Mouse (Mus musculus) myocyte (in vitro differentiated cells): ENCODE measurements at regions not wholly inside any gene's neighbourhood (a gene's known extent, or its start where the extent isn't known, plus 50 kb on each side); places are given as distances from the start of the nearest gene placed in this dataset.

ENCODE experiments used
- H3K27me3 ChIP-seq: one replicate; pipeline ENCODE4 v1.6.1; 2011; ENCODE audit not compliant: control insufficient read depth, insufficient read depth, insufficient read length
- H3K36me3 ChIP-seq: one replicate; pipeline ENCODE4 v1.6.1; 2011; ENCODE audit not compliant: control insufficient read depth, insufficient read depth
- H3K4me2 ChIP-seq: one replicate; pipeline ENCODE4 v1.6.1; 2011; ENCODE audit warnings: low read depth, control low read depth
- H3K4me3 ChIP-seq: one replicate; pipeline ENCODE4 v1.5.1; 2011; ENCODE audit warnings: mild to moderate bottlenecking, control low read depth, moderate library complexity
- H3K79me2 ChIP-seq: one replicate; pipeline ENCODE4 v1.6.1; 2011; ENCODE audit not compliant: control insufficient read depth, insufficient read depth
- H3ac ChIP-seq: one replicate; pipeline ENCODE4 v1.6.1; 2011; ENCODE audit not compliant: control insufficient read depth, insufficient read length
- CEBPB ChIP-seq: IDR thresholded peaks from 2 replicates; pipeline ENCODE4 v1.6.1; 2011; ENCODE audit warnings: mild to moderate bottlenecking, moderate library complexity; ENCODE audit not compliant: poor library complexity, insufficient read depth, severe bottlenecking
- E2F4 ChIP-seq: IDR thresholded peaks from one replicate; pipeline ENCODE4 v1.6.1; 2011; ENCODE audit warnings: mild to moderate bottlenecking, control low read depth, moderate library complexity; ENCODE audit not compliant: insufficient read depth
- MAX ChIP-seq: IDR thresholded peaks from one replicate; pipeline ENCODE4 v1.6.1; 2011; ENCODE audit warnings: low read depth, mild to moderate bottlenecking, control low read depth
- MYOD1 ChIP-seq, 3 experiments: IDR thresholded peaks; one replicate each; pipeline ENCODE4 v1.6.1; 2011; ENCODE audit warnings: control low read depth in 2 of 3, low read depth in 2 of 3, mild to moderate bottlenecking in 2 of 3, moderate library complexity in 1 of 3; ENCODE audit not compliant: insufficient read length in 2 of 3, control insufficient read depth in 1 of 3
- MYOG ChIP-seq, 3 experiments: IDR thresholded peaks; one replicate each; pipeline ENCODE4 v1.6.1; 2011; ENCODE audit warnings: control low read depth in 2 of 3, low read depth in 2 of 3, mild to moderate bottlenecking in 2 of 3; ENCODE audit not compliant: insufficient read length in 2 of 3, control insufficient read depth in 1 of 3, insufficient read depth in 1 of 3
- POLR2A ChIP-seq: IDR thresholded peaks from one replicate; pipeline ENCODE4 v1.6.1; 2011; ENCODE audit warnings: low read depth, mild to moderate bottlenecking, control low read depth, moderate library complexity; ENCODE audit not compliant: insufficient read length
- POLR2AphosphoS2 ChIP-seq: IDR thresholded peaks from one replicate; pipeline ENCODE4 v1.6.1; 2011; ENCODE audit warnings: low read depth, control low read depth; ENCODE audit not compliant: insufficient read length
- REST ChIP-seq: IDR thresholded peaks from one replicate; pipeline ENCODE4 v1.6.1; 2011; ENCODE audit warnings: mild to moderate bottlenecking, control low read depth, moderate library complexity; ENCODE audit not compliant: insufficient read depth, insufficient read length
- SRF ChIP-seq: IDR thresholded peaks from one replicate; pipeline ENCODE4 v1.6.1; 2011; ENCODE audit warnings: low read depth; ENCODE audit not compliant: control insufficient read depth, insufficient read length
- TCF12 ChIP-seq: IDR thresholded peaks from one replicate; pipeline ENCODE4 v1.6.1; 2011; ENCODE audit warnings: mild to moderate bottlenecking, control low read depth; ENCODE audit not compliant: poor library complexity, insufficient read depth, severe bottlenecking
- TCF3 ChIP-seq: IDR thresholded peaks from one replicate; pipeline ENCODE4 v1.6.1; 2011; ENCODE audit warnings: low read depth, control low read depth; ENCODE audit not compliant: insufficient read length
- USF1 ChIP-seq: IDR thresholded peaks from one replicate; pipeline ENCODE4 v1.6.1; 2011; ENCODE audit warnings: low read depth, mild to moderate bottlenecking, control low read depth, moderate library complexity

GRCm38 (mm10) chr14:76805151-76805785 is 231.3 kb upstream of the Ccdc122 start:
- H3K4me2 ChIP-seq, result no peak overlapping the region
- no peak overlapping the region for H3K4me3 ChIP-seq
- no peaks in the 10 kb centered on the region for H3K27me3 ChIP-seq
- H3ac ChIP-seq, result no peak overlapping the region
- TF ChIP-seq MAX, result no peak
- TF ChIP-seq TCF3, result no peak
- TF ChIP-seq MYOD1 (IDR thresholded peaks at IDR 0.05; ENCODE audit: control insufficient read depth in 1 of 3, insufficient read length in 2 of 3, low read depth in 2 of 3), result no peak
- no peak for TF ChIP-seq REST
- no peak for TF ChIP-seq E2F4
- no peak for TF ChIP-seq SRF
- no peak for TF ChIP-seq POLR2A
- TF ChIP-seq POLR2AphosphoS2, result no peak
- TF ChIP-seq TCF12, result no peak
- no peak for TF ChIP-seq CEBPB
- no peak for TF ChIP-seq USF1
- H3K79me2 ChIP-seq, result no peaks in the 10 kb centered on the region
- no peaks in the 10 kb centered on the region for H3K36me3 ChIP-seq

- H3K36me3 ChIP-seq, result no peaks in the 10 kb centered on the region
- H3ac ChIP-seq, result no peak overlapping the region
- H3K4me3 ChIP-seq, result no peak overlapping the region
- no peaks in the 10 kb centered on the region for H3K79me2 ChIP-seq
- no peak for TF ChIP-seq TCF12
- TF ChIP-seq USF1, result no peak
- TF ChIP-seq MYOG (IDR thresholded peaks at IDR 0.05; ENCODE audit: control insufficient read depth in 1 of 3, insufficient read depth in 1 of 3, insufficient read length in 2 of 3, low read depth in 2 of 3), result no peak
- H3K4me2 ChIP-seq, result no peak overlapping the region
- H3K27me3 ChIP-seq, result no peaks in the 10 kb centered on the region
These were observed 232.0 kb upstream of the Ccdc122 start for GRCm38 (mm10) chr14:76804447-76805150.

- Histone ChIP-seq H3ac (no peak overlapping the region), H3K27me3 (no peaks in the 10 kb centered on the region), H3K4me2 (no peak overlapping the region), H3K36me3 (no peaks in the 10 kb centered on the region), H3K4me3 (no peak overlapping the region), H3K79me2 (no peaks in the 10 kb centered on the region)
- TF ChIP-seq USF1 (no peak), REST (no peak), MYOG (IDR thresholded peaks at IDR 0.05; ENCODE audit: control insufficient read depth in 1 of 3, insufficient read depth in 1 of 3, insufficient read length in 2 of 3, low read depth in 2 of 3) (no peak), CEBPB (no peak), POLR2AphosphoS2 (no peak), TCF12 (no peak), POLR2A (no peak), E2F4 (no peak), SRF (no peak)
These were observed 236.4 kb upstream of the Ccdc122 start for GRCm38 (mm10) chr14:76800181-76800580.

GRCm38 (mm10) chr14:76799741-76800140 is 236.8 kb upstream of the Ccdc122 start:
- H3K36me3 ChIP-seq, result no peaks in the 10 kb centered on the region
- no peak overlapping the region for H3ac ChIP-seq
- TF ChIP-seq USF1, result no peak
- TF ChIP-seq TCF3, result no peak
- no peak for TF ChIP-seq MYOD1 (IDR thresholded peaks at IDR 0.05; ENCODE audit: control insufficient read depth in 1 of 3, insufficient read length in 2 of 3, low read depth in 2 of 3)
- no peak for TF ChIP-seq CEBPB
- TF ChIP-seq POLR2AphosphoS2, result no peak
- TF ChIP-seq REST, result no peak
- H3K4me3 ChIP-seq, result no peak overlapping the region
- no peak overlapping the region for H3K4me2 ChIP-seq
- H3K79me2 ChIP-seq, result no peaks in the 10 kb centered on the region
- H3K27me3 ChIP-seq, result no peaks in the 10 kb centered on the region

- Histone ChIP-seq H3K36me3 (no peaks in the 10 kb centered on the region), H3K4me2 (no peak overlapping the region), H3ac (no peak overlapping the region), H3K27me3 (no peaks in the 10 kb centered on the region), H3K4me3 (no peak overlapping the region), H3K79me2 (no peaks in the 10 kb centered on the region)
- no peak for TF ChIP-seq CEBPB
- TF ChIP-seq SRF, result no peak
- TF ChIP-seq POLR2A, result no peak
- TF ChIP-seq USF1, result no peak
- no peak for TF ChIP-seq REST
- TF ChIP-seq MYOG (IDR thresholded peaks at IDR 0.05; ENCODE audit: control insufficient read depth in 1 of 3, insufficient read depth in 1 of 3, insufficient read length in 2 of 3, low read depth in 2 of 3), result no peak
- TF ChIP-seq MYOD1 (IDR thresholded peaks at IDR 0.05; ENCODE audit: control insufficient read depth in 1 of 3, insufficient read length in 2 of 3, low read depth in 2 of 3), result no peak
- no peak for TF ChIP-seq MAX
- no peak for TF ChIP-seq POLR2AphosphoS2
- TF ChIP-seq TCF3, result no peak
These were observed 237.6 kb upstream of the Ccdc122 start for GRCm38 (mm10) chr14:76798925-76799428.
